ENCODE assay signal across 13 mouse cellular contexts in genomic region chr11:96269869-96270268, GRCm38 (mm10). TPM values are rescaled to one million over a fixed set of nuclear protein-coding genes. Genes with fewer than 3 reads are reported as not detected.
DNase-seq lines count a peak whose midpoint lies in the region.
"Had no signal": no experiment of that assay in that cellular context is flagged by ENCODE, and none has a peak within 500 bp of the region (broad histone marks: within the 10 kb centered on the region; RNA-seq: fewer than 3 reads in every experiment).

No protein-coding gene starts in this region.

- under 1% methylated on average over 19 of the region's 19 CpGs for WGBS in heart, embryonic 10.5 days

- H3K36me3 ChIP-seq in heart, embryonic 10.5 days = no peaks in the 10 kb centered on the region

- H3K4me3 ChIP-seq in heart, embryonic 10.5 days = no peak overlapping the region
- H3K4me3 ChIP-seq: erythroblast, embryonic 14.5 days had no signal

- H3K27ac ChIP-seq in heart, embryonic 10.5 days = no peak overlapping the region

- no peaks in the 10 kb centered on the region for H3K9me3 ChIP-seq in heart, embryonic 10.5 days

- H3K27me3 ChIP-seq in heart, embryonic 10.5 days (ENCODE audit: insufficient read depth, poor library complexity, severe bottlenecking) = peaks cover 100% of the 10 kb centered on the region

- peaks cover 18% of the 10 kb centered on the region for H3K4me1 ChIP-seq in heart, embryonic 10.5 days

- DNase-seq in ovary, postnatal 36 days (ENCODE audit: low spot score) = peak; percentile 72
- no peak for DNase-seq in ovary, postnatal 10 days (ENCODE audit: low spot score)
- peak; percentile 93 to 95 for DNase-seq in adrenal gland, postnatal 36 days
- DNase-seq in kidney, postnatal 14 days = peak; percentile 86
- no peak for DNase-seq in thymus, postnatal 36 days
- DNase-seq in cerebellum, adult 18-20 months = no peak
- DNase-seq in heart, embryonic 10.5 days (ENCODE audit: low spot score) = no peak
- DNase-seq in spleen, postnatal 4 days (ENCODE audit: low spot score in 2 of 2) = no peak
- DNase-seq: cerebellum, postnatal 25 days; midbrain, embryonic 14.5 days had no signal

RNA-seq across cellular contexts. Expression of gene Hoxb9, which starts 1.4 kb away (rescaled TPM):
- total RNA-seq in adrenal gland, postnatal 36 days (2021) = 100 to 1,000 TPM; 225 to 357 TPM
- polyA plus RNA-seq in heart, embryonic 10.5 days (2016; fragmentation: Nextera tagmentation; extraction: Ambion mirVana) = 0.75 TPM in 1 of 2 replicates, not detected in the other
- total RNA-seq: heart, postnatal 25 days had no signal
- polyA plus RNA-seq: erythroblast, embryonic 14.5 days; liver, embryonic 16.5 days; midbrain, embryonic 14.5 days had no signal

RNA-seq across cellular contexts. Expression of gene Hoxb8, which starts 11.8 kb away (rescaled TPM):
- total RNA-seq in adrenal gland, postnatal 36 days (2021) = 10 to 100 TPM; 59.4 to 80.5 TPM
- polyA plus RNA-seq in heart, embryonic 10.5 days (2016; fragmentation: Nextera tagmentation; extraction: Ambion mirVana) = 0.30 TPM in 1 of 2 replicates, not detected in the other
- total RNA-seq: heart, postnatal 25 days had no signal
- polyA plus RNA-seq: erythroblast, embryonic 14.5 days; liver, embryonic 16.5 days; midbrain, embryonic 14.5 days had no signal

RNA-seq across cellular contexts. Expression of gene Hoxb7, which starts 16.6 kb away (rescaled TPM):
- total RNA-seq in adrenal gland, postnatal 36 days (2021) = 10 to 100 TPM; 35.5 to 49.8 TPM
- polyA plus RNA-seq in heart, embryonic 10.5 days (2016; fragmentation: Nextera tagmentation; extraction: Ambion mirVana) = 0.11 and 1.3 TPM in 2 replicates
- total RNA-seq: heart, postnatal 25 days had no signal
- polyA plus RNA-seq: erythroblast, embryonic 14.5 days; midbrain, embryonic 14.5 days had no signal

RNA-seq across cellular contexts. Expression of gene Hoxb6, which starts 22.4 kb away (rescaled TPM):
- 10 to 100 TPM; 43.9 to 62.2 TPM for total RNA-seq in adrenal gland, postnatal 36 days (2021)
- polyA plus RNA-seq in heart, embryonic 10.5 days (2016; fragmentation: Nextera tagmentation; extraction: Ambion mirVana) = 0.42 and 2.2 TPM in 2 replicates
- total RNA-seq: heart, postnatal 25 days had no signal
- polyA plus RNA-seq: erythroblast, embryonic 14.5 days; midbrain, embryonic 14.5 days had no signal

RNA-seq across cellular contexts. Expression of gene Hoxb5, which starts 33.3 kb away (rescaled TPM):
- 10 to 100 TPM; 16.1 to 27.0 TPM for total RNA-seq in adrenal gland, postnatal 36 days (2021)
- 1.0 and 5.2 TPM in 2 replicates for polyA plus RNA-seq in heart, embryonic 10.5 days (2016; fragmentation: Nextera tagmentation; extraction: Ambion mirVana)
- polyA plus RNA-seq: erythroblast, embryonic 14.5 days; midbrain, embryonic 14.5 days had no signal

Comparison
In these comparisons a context has a peak if more than half of its experiments do, and no peak if none do; other contexts are left out.
1. DNase-seq: peak in ovary, postnatal 36 days (single experiment), adrenal gland, postnatal 36 days (2 of 2) and kidney, postnatal 14 days (single experiment); none in ovary, postnatal 10 days (single experiment), thymus, postnatal 36 days (0 of 2), cerebellum, adult 18-20 months (0 of 2), heart, embryonic 10.5 days (single experiment) and spleen, postnatal 4 days (0 of 2).